Comparison of ENCODE assay signal across 14 mouse cellular contexts in the genomic region with DNA sequence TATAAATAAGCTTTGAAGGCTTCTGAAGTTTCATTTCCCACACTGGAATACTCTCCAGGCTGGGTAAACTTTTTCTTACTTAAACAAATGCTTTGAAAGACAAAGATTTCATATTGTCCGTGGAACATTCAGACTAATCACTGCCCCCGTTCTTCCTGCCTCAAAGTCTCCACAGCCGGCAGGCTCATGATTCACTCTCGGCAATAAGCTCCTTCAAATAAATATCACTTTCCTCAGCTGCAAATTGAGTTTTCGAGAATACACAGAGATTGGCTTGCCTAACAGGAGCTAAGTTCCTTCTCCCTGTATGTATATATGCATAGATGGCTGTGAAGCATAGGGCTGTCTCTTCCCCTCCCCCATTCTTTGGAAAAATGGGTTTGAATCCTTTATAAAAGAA.
DNase-seq lines count a peak whose midpoint lies in the region; ATAC-seq and TF ChIP-seq lines count a peak whose summit lies in the region.
"Had no signal": no experiment of that assay in that cellular context is flagged by ENCODE, and none has a peak within 500 bp of the region (broad histone marks: within the 10 kb centered on the region; RNA-seq: fewer than 3 reads in every experiment).

No protein-coding gene starts in this region.

- peaks cover 9% of the 10 kb centered on the region for H3K4me1 ChIP-seq in heart, embryonic 15.5 days (replicated peaks)
- H3K4me1 ChIP-seq in lung, embryonic 14.5 days (ENCODE audit: insufficient read depth), result 0 out of 2 replicates have a peak, but pooled peaks cover 9% of the 10 kb centered on the region
- peaks cover 6% of the 10 kb centered on the region; the same call in 1 of the 2 replicates for H3K4me1 ChIP-seq in stomach, embryonic 14.5 days (ENCODE audit: control insufficient read depth, insufficient read depth, low read length)

- H3K9ac ChIP-seq in heart, embryonic 15.5 days, result no peak overlapping the region
- no peak overlapping the region for H3K9ac ChIP-seq in lung, embryonic 14.5 days
- no peak overlapping the region for H3K9ac ChIP-seq in stomach, embryonic 14.5 days (replicated peaks; ENCODE audit: low read depth, low read length)
- H3K9ac ChIP-seq: embryonic facial prominence, embryonic 12.5 days; forebrain, postnatal 0 days had no signal

- H3K4me3 ChIP-seq in heart, embryonic 15.5 days, result no peak overlapping the region
- H3K4me3 ChIP-seq in lung, embryonic 14.5 days (ENCODE audit: low read depth, low read length), result no peak overlapping the region
- no peak overlapping the region for H3K4me3 ChIP-seq in stomach, embryonic 14.5 days (ENCODE audit: low read depth, low read length)
- H3K4me3 ChIP-seq: embryonic facial prominence, embryonic 12.5 days had no signal

- H3K9me3 ChIP-seq in heart, embryonic 15.5 days (replicated peaks), result no peaks in the 10 kb centered on the region
- no peaks in the 10 kb centered on the region for H3K9me3 ChIP-seq in lung, embryonic 14.5 days (ENCODE audit: low read depth, low read length)
- no peaks in the 10 kb centered on the region for H3K9me3 ChIP-seq in stomach, embryonic 14.5 days (ENCODE audit: control insufficient read depth, low read depth, low read length)
- H3K9me3 ChIP-seq: embryonic facial prominence, embryonic 12.5 days had no signal

- 34% methylated on average over 5 of the region's 5 CpGs for whole genome bisulfite sequencing in heart, embryonic 15.5 days
- 7% methylated on average over 5 of the region's 5 CpGs for WGBS in lung, embryonic 14.5 days
- 11% methylated on average over 5 of the region's 5 CpGs for WGBS in stomach, embryonic 14.5 days

- H3K36me3 ChIP-seq in heart, embryonic 15.5 days, result no peaks in the 10 kb centered on the region
- H3K36me3 ChIP-seq in lung, embryonic 14.5 days (ENCODE audit: insufficient read depth), result no peaks in the 10 kb centered on the region
- no peaks in the 10 kb centered on the region for H3K36me3 ChIP-seq in stomach, embryonic 14.5 days (ENCODE audit: control insufficient read depth, insufficient read depth, low read length)
- H3K36me3 ChIP-seq: embryonic facial prominence, embryonic 12.5 days had no signal

- H3K27me3 ChIP-seq in heart, embryonic 15.5 days, result no peaks in the 10 kb centered on the region
- H3K27me3 ChIP-seq in lung, embryonic 14.5 days (ENCODE audit: insufficient read depth, low read length), result no peaks in the 10 kb centered on the region
- no peaks in the 10 kb centered on the region for H3K27me3 ChIP-seq in stomach, embryonic 14.5 days (ENCODE audit: control insufficient read depth, insufficient read depth, low read length)
- H3K27me3 ChIP-seq: embryonic facial prominence, embryonic 12.5 days had no signal

- no peak overlapping the region; the same call in 1 of the 2 replicates for H3K27ac ChIP-seq in heart, embryonic 15.5 days
- H3K27ac ChIP-seq in lung, embryonic 14.5 days (ENCODE audit: low read depth), result 0 out of 2 replicates have a peak overlapping the region, but pooled peaks have one; percentile 4
- no peak overlapping the region for H3K27ac ChIP-seq in stomach, embryonic 14.5 days (ENCODE audit: low read length)
- H3K27ac ChIP-seq: embryonic facial prominence, embryonic 12.5 days had no signal

- ATAC-seq in heart, embryonic 15.5 days (replicated peaks; ENCODE audit: insufficient number of reproducible peaks, insufficient read depth, low FRiP score, low read depth), result no peak
- ATAC-seq in lung, embryonic 14.5 days (ENCODE audit: insufficient read depth), result no peak
- ATAC-seq in stomach, embryonic 14.5 days (ENCODE audit: insufficient number of reproducible peaks, insufficient read depth, low FRiP score, low read depth), result peak; percentile 33; the same call in 1 of the 2 replicates
- no peak for ATAC-seq in erythroblast, adult 5-6 weeks (replicated peaks; ENCODE audit: low FRiP score, poor library complexity, severe bottlenecking)
- ATAC-seq: CD4-positive, CD25-positive, alpha-beta regulatory T cell, adult 4 months; forebrain, postnatal 0 days had no signal

- DNase-seq in heart, adult 9 months (ENCODE audit: low spot score in 2 of 2), result no peak
- peak; percentile 37 for DNase-seq in lung, embryonic 14.5 days
- DNase-seq in lung, adult 18-20 months, result no peak
- peak; percentile 8 for DNase-seq in fibroblast of lung, adult 2 months (ENCODE audit: low read depth)
- DNase-seq: cerebellum, postnatal 14 days; forebrain, postnatal 0 days; kidney, postnatal 4 days; left cerebral cortex, postnatal 4 days; thymus, postnatal 25 days had no signal

- peak overlapping the region; percentile 17 for H3K4me2 ChIP-seq in heart, embryonic 15.5 days
- H3K4me2 ChIP-seq in lung, embryonic 14.5 days, result peak overlapping the region; percentile 43
- H3K4me2 ChIP-seq in stomach, embryonic 14.5 days (replicated peaks; ENCODE audit: low read depth, low read length), result peak overlapping the region; percentile 5; the same call in 1 of the 2 replicates
- H3K4me2 ChIP-seq: embryonic facial prominence, embryonic 12.5 days had no signal

- no peak for TF ChIP-seq CTCF in lung, embryonic 14.5 days (IDR thresholded peaks at IDR 0.05; ENCODE audit: low read depth)

Comparison
In these comparisons a context has a peak if more than half of its experiments do, and no peak if none do; other contexts are left out.
1. DNase-seq: peak in lung, embryonic 14.5 days (single experiment) and fibroblast of lung, adult 2 months (single experiment); none in heart, adult 9 months (0 of 2) and lung, adult 18-20 months (0 of 2).
2. Peak in every context shown above with its lines, with median percentiles within 50 percentile points of each other: H3K4me2 ChIP-seq.